Mouse (Mus musculus) liver, adult 2 months (tissue): ENCODE data around the gene Cd274.

Experiments
- CTCF ChIP-seq: fragments of 200-500 bp; IDR thresholded peaks from 2 replicates; pipeline ENCODE4 v1.5.1; 2011; ENCODE audit warnings: low read depth, low read length, control low read depth
- POLR2A ChIP-seq: fragments of 200-500 bp; IDR thresholded peaks from 2 replicates; pipeline ENCODE4 v1.6.1; 2011; ENCODE audit warnings: low read length, control low read depth; ENCODE audit not compliant: insufficient read depth; ENCODE audit errors: extremely low read depth

- TF ChIP-seq POLR2A (no peak), CTCF (no peak)
These were observed 11.0 kb upstream of the Cd274 start for GRCm38 (mm10) chr19:29356281-29356680.
